Mouse (Mus musculus) right cerebral cortex, adult 2 months (tissue): Measurements from ENCODE around the gene Tbl1x.
A peak's percentile ranks its signal among the peaks of the same experiment; 100 is the strongest.

Experiments used
- DNase-seq, 2 experiments: peaks; one replicate each; pipeline ENCODE4 v3.0.0; 2021 to 2022; ENCODE audit warnings: low spot score in 2 of 2

Gene Tbl1x

GRCm38 (mm10) chrX:77544550-77544949, 33.7 kb downstream of the Tbl1x start:
- DNase-seq, result no peak

- DNase-seq, result no peak
These were observed 34.7 kb downstream of the Tbl1x start for GRCm38 (mm10) chrX:77545362-77546078.

DNA sequence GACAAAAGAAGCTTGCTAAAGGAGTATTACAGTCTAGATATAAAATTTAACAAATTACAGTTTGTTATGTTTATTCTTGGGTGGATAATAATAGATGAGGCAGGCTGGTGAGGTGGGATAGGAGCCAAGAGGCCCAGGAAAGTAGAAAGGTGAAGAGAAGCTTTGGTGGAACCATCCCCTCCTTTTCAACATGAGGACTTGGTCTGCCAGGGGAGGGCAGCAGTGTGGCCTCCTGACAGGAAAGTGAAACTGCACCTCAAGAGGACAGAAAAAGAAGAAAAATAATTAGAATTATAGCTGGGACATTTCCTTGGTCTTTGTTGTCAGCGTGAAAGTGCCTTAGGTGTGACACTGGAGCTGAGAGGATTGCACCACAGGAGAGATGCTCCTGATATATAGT, 35.6 kb downstream of the Tbl1x start:
- DNase-seq, result no peak

DNA sequence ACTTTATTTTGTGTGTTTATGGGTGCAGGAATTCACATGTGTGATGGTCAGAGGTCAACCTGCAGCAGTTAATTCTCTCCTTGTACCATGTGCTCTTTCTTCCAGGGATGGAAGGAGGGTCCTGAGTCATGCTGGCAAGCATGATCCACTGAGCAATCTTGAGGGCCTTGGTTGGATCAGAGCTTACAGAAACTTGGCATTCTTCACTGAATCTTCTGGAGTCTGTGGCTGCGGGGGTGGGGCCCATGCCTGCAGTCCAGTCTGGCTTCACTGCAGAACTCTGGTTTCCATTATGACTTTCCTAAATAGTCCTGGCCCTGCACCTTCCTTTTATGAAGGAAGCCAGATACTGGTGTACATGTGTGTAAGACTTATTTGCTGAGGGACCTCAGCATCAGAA, 38.1 kb downstream of the Tbl1x start:
- no peak for DNase-seq

- DNase-seq, result no peak
These were observed 39.6 kb downstream of the Tbl1x start for GRCm38 (mm10) chrX:77550388-77550787.

DNA sequence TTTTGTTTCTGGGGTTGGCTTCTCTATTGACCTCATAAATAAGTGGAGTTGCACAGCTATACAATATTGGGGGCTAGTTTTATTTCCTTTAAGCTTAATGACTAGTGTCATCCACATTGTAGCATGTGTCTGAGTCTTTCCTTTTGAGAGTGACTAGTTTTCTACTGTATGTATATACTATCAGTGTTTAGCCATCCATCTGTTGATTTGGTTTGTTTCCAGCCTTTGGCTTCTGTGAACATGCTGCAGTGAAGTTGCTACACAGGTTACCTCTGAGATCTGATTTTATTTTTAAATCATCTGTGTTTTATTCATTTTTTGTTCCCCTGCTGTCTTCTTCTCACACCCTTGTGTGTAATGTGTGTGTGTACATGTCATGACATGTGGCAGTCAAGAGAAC, 40.5 kb downstream of the Tbl1x start:
- DNase-seq, result no peak

- no peak for DNase-seq
These were observed 41.3 kb downstream of the Tbl1x start for GRCm38 (mm10) chrX:77552088-77552487.

GRCm38 (mm10) chrX:77555985-77556384, 45.2 kb downstream of the Tbl1x start:
- DNase-seq, result no peak

- no peak for DNase-seq
These were observed 48.5 kb downstream of the Tbl1x start for GRCm38 (mm10) chrX:77559199-77559881.

GRCm38 (mm10) chrX:77563616-77564015, 52.8 kb downstream of the Tbl1x start:
- DNase-seq, result peak in 1 of 2 experiments; percentile 12

GRCm38 (mm10) chrX:77566739-77567138, 55.9 kb downstream of the Tbl1x start:
- DNase-seq, result no peak

- DNase-seq, result no peak
These were observed 57.2 kb downstream of the Tbl1x start for GRCm38 (mm10) chrX:77568013-77568412.

DNA sequence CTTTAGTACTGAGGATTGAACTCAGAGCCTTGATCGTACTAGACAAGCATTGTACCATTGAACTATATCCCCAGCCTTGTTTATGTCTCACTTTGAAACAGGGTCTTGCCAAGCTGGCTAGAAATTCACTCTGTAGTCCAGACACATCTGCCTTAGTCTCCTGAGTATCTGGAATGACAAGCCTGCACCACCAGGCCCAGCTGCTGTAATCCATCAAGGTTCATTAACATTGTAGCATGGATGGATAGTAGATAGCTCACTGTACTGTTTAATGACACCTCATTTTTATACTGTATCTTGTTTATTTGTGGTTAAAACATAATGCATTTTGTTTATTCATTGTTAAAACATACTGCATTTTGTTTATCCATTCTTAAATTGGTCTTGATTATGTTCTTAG, 62.9 kb downstream of the Tbl1x start:
- DNase-seq, result no peak

DNA sequence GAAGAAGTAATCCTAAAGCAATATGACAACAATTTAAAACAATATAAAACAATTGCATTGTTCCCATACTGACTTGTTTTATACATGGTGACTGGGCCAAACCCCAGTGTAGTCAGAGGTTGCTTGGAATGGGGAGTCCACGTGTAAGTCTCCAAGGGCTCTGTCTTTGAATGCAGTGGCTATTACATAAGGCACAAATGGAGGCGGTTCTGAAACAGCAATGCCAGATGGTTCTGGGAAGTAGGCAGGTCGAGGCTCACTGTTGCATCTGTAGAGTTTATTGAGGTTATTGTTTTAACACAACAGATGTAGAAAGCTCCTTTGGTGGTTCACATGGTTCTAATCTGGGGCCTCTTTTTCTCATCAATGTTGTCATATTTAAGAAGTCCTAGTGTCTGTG, 66.3 kb downstream of the Tbl1x start:
- peak in 1 of 2 experiments; percentile 17 for DNase-seq

- DNase-seq, result no peak
These were observed 67.4 kb downstream of the Tbl1x start for GRCm38 (mm10) chrX:77578172-77578571.

DNA sequence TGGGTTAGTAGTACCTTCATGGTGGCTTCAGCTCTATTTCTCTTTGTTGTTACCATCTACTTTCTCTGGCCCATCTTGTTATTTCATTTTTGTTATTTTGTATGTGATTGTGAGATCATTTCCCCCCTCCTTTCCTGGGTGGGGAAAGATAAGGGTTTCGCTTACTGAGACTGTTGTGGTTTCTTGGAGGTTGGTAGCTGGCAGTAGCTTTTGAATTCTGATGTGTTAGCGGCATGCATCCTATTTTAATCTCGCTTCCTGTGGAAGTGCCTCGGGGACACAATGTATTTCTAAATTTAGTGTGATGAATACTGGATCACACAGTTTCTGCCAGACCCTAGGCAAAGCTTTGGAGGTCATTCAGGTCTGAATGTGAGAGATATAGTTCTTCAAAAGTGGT, 69.2 kb downstream of the Tbl1x start:
- DNase-seq, result no peak

- no peak for DNase-seq
These were observed 75.2 kb downstream of the Tbl1x start for GRCm38 (mm10) chrX:77585974-77586373.

DNA sequence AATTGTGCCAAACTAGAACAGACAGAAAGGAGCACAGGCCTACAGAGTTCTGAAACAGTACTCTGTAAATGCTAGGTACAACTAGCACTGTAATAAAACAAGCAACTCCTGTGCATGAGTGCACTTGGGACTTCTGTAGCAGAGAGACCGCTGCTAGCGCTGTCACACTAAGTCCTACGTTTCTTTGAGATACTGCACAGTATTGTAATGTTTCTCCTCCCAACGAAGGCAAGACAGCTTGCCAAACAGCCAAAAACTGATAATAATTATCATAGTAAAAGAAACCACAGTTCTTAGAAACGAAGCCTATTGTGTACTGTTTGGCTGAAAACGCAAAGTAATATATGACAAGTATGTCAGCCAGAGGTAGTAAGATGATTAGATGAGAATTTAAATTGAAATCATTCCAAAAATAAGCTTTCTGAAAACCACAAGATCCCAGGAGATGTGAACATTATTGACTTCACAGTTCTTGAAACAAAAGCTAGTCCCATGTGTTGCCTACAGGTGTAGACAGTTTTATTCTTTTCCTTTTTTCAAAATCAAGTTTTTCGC, 83.9 kb downstream of the Tbl1x start:
- no peak for DNase-seq

- peak; percentile 26 to 47 for DNase-seq
These were observed 86.9 kb downstream of the Tbl1x start for GRCm38 (mm10) chrX:77597674-77598073.

DNA sequence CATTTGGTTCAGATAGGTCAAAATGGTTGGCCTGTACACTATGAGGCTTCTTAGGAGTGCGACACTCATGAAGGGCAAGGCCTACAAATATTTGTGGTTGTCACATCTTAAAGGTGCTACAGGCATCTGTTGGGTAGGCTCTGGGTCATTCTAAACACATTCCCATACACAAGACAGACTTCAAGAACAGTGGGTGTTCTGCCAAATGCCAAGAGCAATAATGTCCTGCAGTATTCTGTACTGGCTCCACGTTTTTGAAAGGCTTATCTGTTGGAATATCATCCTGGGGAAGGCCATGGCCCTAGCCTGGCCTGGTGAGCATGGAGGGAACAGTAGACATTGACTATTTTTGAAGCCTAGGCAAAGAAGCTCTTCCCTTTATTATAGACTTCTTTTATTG, 87.9 kb downstream of the Tbl1x start:
- no peak for DNase-seq

DNA sequence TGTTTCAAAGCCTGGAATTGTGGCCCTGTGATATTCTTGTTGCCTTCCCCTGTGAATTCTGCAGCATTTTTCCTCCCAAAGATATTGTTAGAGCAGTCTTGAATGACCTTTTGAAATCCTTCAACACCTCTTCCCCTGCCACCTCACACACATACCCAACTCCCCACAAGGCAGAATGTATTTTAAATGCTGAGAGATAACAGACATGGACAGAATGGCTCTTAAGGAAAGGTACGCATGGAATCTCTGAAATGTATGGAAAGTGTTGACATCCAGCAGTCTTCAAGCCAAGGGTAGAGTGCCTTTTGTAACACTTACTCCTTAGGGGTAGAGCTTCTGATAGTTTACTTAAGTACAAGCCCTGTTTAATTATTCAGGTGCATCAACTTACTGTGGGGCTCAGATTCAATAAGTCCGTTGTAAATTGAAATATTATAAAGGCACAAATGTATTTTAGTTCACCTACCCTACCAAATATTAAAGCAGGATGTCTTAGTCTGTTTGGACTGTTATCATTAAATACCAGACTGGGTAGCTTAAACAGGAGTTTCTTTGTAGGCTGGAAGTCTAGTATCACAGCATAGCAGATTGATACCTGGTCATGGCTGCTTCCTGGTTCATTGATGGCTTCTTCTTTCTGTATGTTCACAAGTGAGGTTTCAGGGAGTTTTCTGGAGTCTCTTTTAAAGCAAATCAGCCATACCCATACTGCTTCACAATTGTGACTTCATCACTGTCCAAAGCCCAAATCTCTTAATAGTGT, 92.9 kb downstream of the Tbl1x start:
- DNase-seq, result no peak

- DNase-seq, result no peak
These were observed 96.7 kb downstream of the Tbl1x start for GRCm38 (mm10) chrX:77607488-77607887.
